In the genomic region with DNA sequence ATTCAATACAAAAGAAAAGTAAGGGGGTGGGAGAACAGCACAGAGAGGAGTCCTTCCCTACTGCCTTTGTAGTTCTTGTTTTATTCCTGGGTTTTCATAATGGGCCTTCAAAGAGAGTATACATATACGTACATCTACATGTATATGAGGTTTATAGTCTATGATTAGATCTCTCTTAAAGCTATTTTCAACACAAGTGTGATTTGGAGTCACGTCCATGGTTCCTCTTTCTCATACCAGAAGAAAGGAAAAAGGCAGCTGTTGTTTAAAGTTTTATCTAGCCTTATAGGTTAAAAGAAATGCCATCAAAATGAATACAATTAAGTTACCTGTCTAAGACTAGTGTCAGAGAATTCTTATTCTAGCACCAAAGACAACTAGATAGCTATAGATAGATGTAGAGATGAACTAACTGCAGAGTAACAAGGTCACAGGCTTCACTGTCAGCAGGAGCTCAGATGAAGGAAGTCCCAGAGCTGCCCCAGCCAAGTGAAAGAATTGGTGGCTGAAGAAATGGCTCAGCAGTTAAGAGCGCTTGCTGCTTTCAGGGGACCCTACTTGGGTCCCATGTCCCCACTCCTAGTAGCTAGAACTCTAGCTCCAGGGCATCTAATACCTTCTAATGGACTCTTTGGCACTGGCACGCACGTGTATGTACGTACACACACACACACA, we compare ENCODE assay signal across 23 mouse cellular contexts.
"Had no signal": no experiment of that assay in that cellular context is flagged by ENCODE, and none has a peak within 500 bp of the region (broad histone marks: within the 10 kb centered on the region; RNA-seq: fewer than 3 reads in every experiment).

No protein-coding gene starts in this region.

- H3K4me3 ChIP-seq: kidney, embryonic 15.5 days; left cerebral cortex, adult 2 months; limb, embryonic 12.5 days; limb, embryonic 15.5 days; liver, embryonic 12.5 days; liver, embryonic 15.5 days; lung, embryonic 15.5 days; megakaryocyte, embryonic 14.5 days; midbrain, embryonic 10.5 days; midbrain, embryonic 13.5 days had no signal

- DNase-seq: kidney, adult 2 months; kidney, postnatal 10 days; kidney, postnatal 36 days; lung, adult 18-20 months; lung, postnatal 10 days; lung, postnatal 36 days; right cerebral cortex, adult 18-20 months; right cerebral cortex, postnatal 14 days; thymus, adult 2 months; thymus, postnatal 14 days; thymus, postnatal 4 days had no signal

- H3K36me3 ChIP-seq: kidney, embryonic 15.5 days; limb, embryonic 12.5 days; limb, embryonic 15.5 days; liver, embryonic 12.5 days; liver, embryonic 15.5 days; lung, embryonic 15.5 days; midbrain, embryonic 10.5 days; midbrain, embryonic 13.5 days had no signal

- H3K27ac ChIP-seq: kidney, embryonic 15.5 days; left cerebral cortex, adult 2 months; limb, embryonic 12.5 days; limb, embryonic 15.5 days; liver, embryonic 12.5 days; liver, embryonic 15.5 days; lung, embryonic 15.5 days; midbrain, embryonic 10.5 days; midbrain, embryonic 13.5 days; stomach, postnatal 0 days had no signal

- H3K4me1 ChIP-seq: kidney, embryonic 15.5 days; limb, embryonic 15.5 days; lung, embryonic 15.5 days; midbrain, embryonic 10.5 days had no signal

- H3K4me2 ChIP-seq: kidney, embryonic 15.5 days; limb, embryonic 12.5 days; limb, embryonic 15.5 days; liver, embryonic 12.5 days; liver, embryonic 15.5 days; lung, embryonic 15.5 days; midbrain, embryonic 13.5 days had no signal

- H3K27me3 ChIP-seq: kidney, embryonic 15.5 days; limb, embryonic 12.5 days; limb, embryonic 15.5 days; liver, embryonic 12.5 days; liver, embryonic 15.5 days; lung, embryonic 15.5 days; megakaryocyte, embryonic 14.5 days; midbrain, embryonic 13.5 days had no signal

- H3K9ac ChIP-seq: kidney, embryonic 15.5 days; limb, embryonic 12.5 days; limb, embryonic 15.5 days; liver, embryonic 12.5 days; liver, embryonic 15.5 days; lung, embryonic 15.5 days; midbrain, embryonic 13.5 days had no signal

- ATAC-seq: intestine, postnatal 0 days; liver, embryonic 12.5 days; midbrain, embryonic 13.5 days had no signal

- H3K9me3 ChIP-seq: kidney, embryonic 15.5 days; limb, embryonic 12.5 days; limb, embryonic 15.5 days; liver, embryonic 12.5 days; liver, embryonic 15.5 days; lung, embryonic 15.5 days; megakaryocyte, embryonic 14.5 days; midbrain, embryonic 10.5 days; midbrain, embryonic 13.5 days had no signal
